Mouse (Mus musculus) gastrocnemius, adult 2 months (tissue): Measurements from ENCODE around the gene Foxp1. TPM values are rescaled to one million over a fixed set of nuclear protein-coding genes. Genes with fewer than 3 reads are reported as not detected.

Experiments
- DNase-seq: peaks from one replicate; pipeline ENCODE4 v3.0.0; 2022
- H3K27ac ChIP-seq: fragments of 200-600 bp; 2 replicates; pipeline ENCODE4 v1.8.1; 2022; ENCODE audit warnings: mild to moderate bottlenecking
- H3K4me3 ChIP-seq: fragments of 200-600 bp; 2 replicates; pipeline ENCODE4 v1.8.1; 2022; ENCODE audit warnings: mild to moderate bottlenecking, moderate library complexity
- CTCF ChIP-seq: fragments of 200-600 bp; IDR thresholded peaks from 2 replicates; pipeline ENCODE4 v1.8.1; 2022; ENCODE audit warnings: antibody characterized with exemption, mild to moderate bottlenecking, moderate library complexity
- intact Hi-C: fragments of 180-260 bp; cut with DNase I; formaldehyde crosslinking; loops from one replicate; pipeline ENCODE4 v1.15.1; 2025
- long read RNA-seq, 2 experiments: library from polyadenylated mRNA; stranded (forward); transcript quantifications; one replicate each; pipeline ENCODE4 v2.0.0; 2021
- total RNA-seq, 2 experiments: library from RNA; stranded (reverse); gene quantifications; 2 replicates each; pipeline ENCODE4 v1.2.3; 2021

Gene Foxp1
- 10 to 100 TPM; 17.4 to 20.9 TPM for total RNA-seq
- long read RNA-seq, experiment 1, partial matches to known transcripts: 0 of 2 reads
- long read RNA-seq, experiment 1, other reads (novel, unspliced or antisense): 2 of 2 reads
- long read RNA-seq, experiment 2, partial matches to known transcripts: 0 of 3 reads
- long read RNA-seq, experiment 2, other reads (novel, unspliced or antisense): 3 of 3 reads

DNA sequence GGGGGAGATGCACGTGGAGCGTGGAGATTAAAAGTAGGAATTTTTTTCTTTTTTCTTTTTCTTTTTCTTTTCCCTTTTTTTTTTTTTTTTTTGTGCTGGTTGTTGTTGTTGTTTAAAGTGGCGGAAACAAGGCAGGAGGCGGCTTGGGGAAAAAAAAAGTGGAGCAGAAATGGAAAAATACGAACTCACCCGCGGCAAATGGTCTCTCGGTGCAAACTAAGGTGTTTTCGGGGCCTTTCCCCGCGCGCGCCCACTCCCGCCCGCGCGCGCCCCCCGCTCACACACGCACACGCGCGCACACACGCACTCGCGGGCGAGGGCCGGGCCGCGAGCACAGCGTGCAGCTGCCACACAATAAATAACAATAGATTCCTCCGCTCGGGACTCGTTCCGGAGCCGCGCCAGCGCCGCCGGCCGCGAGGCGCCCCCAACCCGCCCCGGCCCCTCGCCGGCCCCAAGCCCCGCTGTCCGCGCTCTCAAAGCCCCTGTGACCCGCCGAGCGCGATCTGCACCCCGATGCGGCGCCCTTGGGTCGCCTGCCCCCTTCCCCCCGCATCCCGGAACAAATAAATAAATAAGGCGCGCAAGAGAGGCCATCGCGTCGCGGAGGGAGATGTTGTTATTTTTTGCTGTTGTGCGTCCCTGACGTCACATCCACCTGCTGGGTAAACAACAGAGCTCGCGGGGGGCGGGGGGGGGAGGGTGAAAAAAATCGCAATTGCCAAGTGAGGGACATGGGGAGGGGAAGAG, at the start of gene Foxp1:
Gene Foxp1 (minus strand): TSS at position 363 of the 750 bp plus-strand sequence.
- peak; percentile 82 for DNase-seq
- intact Hi-C loops: loop anchor here (5.0 to 10.0 kb wide), 7 partner anchors 35 to 998 kb away; no protein-coding TSS in a partner anchor
- no peak for TF ChIP-seq CTCF
- H3K4me3 ChIP-seq: peak within 1 kb of the TSS; percentile 97
- peak within 1 kb of the TSS; percentile 98 for H3K27ac ChIP-seq

DNA sequence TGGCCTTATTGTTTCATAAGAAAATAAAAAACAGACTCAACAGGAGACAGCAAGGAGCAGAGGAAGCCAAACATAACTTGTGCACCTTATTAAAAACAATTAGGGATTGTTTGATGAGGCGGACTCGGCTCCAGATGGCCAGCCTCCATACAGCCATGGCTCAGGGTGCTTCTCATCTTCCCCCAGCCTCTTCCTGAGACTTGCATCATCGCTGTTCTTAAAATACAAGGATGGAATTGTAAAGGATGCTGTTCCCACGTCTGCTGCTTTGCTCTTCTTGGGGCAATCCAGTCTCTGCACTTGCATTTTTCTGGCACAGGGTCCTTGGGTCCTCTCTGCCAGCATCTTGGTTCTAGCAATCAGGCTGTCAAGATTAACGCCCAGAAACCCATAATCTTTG, 49.5 kb upstream of the Foxp1 start:
- Histone ChIP-seq H3K27ac (no peak overlapping the region), H3K4me3 (no peak overlapping the region)
- TF ChIP-seq CTCF: no peak
- intact Hi-C loops: no loop called here
- no peak for DNase-seq

GRCm38 (mm10) chr6:99566921-99567320, 44.4 kb upstream of the Foxp1 start:
- DNase-seq: no peak
- no peak overlapping the region for H3K4me3 ChIP-seq
- no peak overlapping the region for H3K27ac ChIP-seq
- intact Hi-C loops: no loop called here
- no peak for TF ChIP-seq CTCF

DNA sequence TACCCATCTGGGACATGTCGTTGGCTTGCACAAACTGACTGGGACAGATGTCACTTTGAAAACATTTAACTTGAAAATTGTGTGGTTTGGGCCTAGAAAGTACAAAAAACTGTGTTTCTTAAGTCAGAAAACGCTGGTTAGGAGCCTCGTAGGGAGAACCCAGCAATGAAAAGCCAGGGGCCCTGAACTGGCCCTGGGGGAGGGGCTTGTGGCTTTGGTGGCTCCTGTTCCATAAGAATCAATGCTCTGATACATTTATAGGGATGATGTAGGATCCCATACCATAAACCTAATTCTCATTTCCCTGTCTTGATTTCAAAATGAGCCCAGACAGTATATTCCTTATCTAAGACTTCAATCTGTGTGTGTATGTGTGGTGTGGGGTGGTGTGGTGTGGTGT, 42.2 kb upstream of the Foxp1 start:
- intact Hi-C loops: no loop called here
- no peak for TF ChIP-seq CTCF
- no peak for DNase-seq
- H3K27ac ChIP-seq: no peak overlapping the region
- no peak overlapping the region for H3K4me3 ChIP-seq

GRCm38 (mm10) chr6:99556950-99557349, 34.4 kb upstream of the Foxp1 start:
- DNase-seq: no peak
- TF ChIP-seq CTCF: no peak
- H3K4me3 ChIP-seq: no peak overlapping the region
- intact Hi-C loops: no loop called here
- no peak overlapping the region for H3K27ac ChIP-seq

- intact Hi-C loops: no loop called here
- no peak for TF ChIP-seq CTCF
- Histone ChIP-seq H3K4me3 (no peak overlapping the region), H3K27ac (no peak overlapping the region)
- no peak for DNase-seq
Observed at GRCm38 (mm10) chr6:99552816-99553215, 30.3 kb upstream of the Foxp1 start.

DNA sequence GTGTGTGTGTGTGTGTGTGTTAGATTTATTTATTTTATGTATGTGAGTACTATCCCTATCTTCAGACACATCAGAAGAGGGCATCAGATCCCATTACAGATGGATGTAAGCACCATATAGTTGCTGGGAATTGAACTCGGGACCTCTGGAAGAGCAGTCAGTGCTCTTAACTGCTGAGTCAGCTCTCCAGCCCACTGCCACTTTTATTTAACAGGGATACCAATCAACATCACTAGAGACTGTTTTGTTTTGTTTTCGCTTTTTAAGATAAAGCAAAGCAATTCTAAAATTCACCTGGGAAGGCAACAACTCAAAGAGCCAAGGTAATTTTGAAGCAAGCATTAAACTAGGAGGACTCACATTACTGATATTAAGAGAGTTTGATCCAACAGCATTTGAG, 23.9 kb upstream of the Foxp1 start:
- no peak for DNase-seq
- Histone ChIP-seq H3K27ac (no peak overlapping the region), H3K4me3 (no peak overlapping the region)
- TF ChIP-seq CTCF: no peak
- intact Hi-C loops: no loop called here

DNA sequence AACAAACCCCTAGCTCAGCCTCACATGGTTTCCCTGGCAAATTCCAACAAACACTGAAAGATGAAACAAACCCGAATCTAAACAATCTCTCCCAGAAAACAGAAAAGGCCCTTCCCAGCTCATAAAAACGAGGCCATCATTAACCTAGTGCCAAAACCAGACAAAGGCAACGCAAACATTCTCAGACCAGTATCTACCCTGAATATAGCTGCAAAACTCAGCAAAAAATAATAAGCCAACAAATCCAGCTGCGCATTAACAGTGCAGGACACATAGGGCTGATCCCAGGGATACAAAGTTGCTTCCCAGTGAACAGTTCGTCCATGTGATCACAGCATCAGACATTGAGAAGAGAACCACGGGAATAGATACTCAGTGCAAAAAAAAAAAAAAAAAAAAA, 22.9 kb upstream of the Foxp1 start:
- intact Hi-C loops: no loop called here

GRCm38 (mm10) chr6:99541105-99541504, 18.6 kb upstream of the Foxp1 start:
- intact Hi-C loops: no loop called here
- Histone ChIP-seq H3K27ac (no peak overlapping the region), H3K4me3 (no peak overlapping the region)
- no peak for DNase-seq
- no peak for TF ChIP-seq CTCF

More for the DNA sequence above, 22.9 kb upstream of the Foxp1 start:
- no peak overlapping the region for H3K4me3 ChIP-seq
- no peak overlapping the region for H3K27ac ChIP-seq
- no peak for DNase-seq
- TF ChIP-seq CTCF: no peak

DNA sequence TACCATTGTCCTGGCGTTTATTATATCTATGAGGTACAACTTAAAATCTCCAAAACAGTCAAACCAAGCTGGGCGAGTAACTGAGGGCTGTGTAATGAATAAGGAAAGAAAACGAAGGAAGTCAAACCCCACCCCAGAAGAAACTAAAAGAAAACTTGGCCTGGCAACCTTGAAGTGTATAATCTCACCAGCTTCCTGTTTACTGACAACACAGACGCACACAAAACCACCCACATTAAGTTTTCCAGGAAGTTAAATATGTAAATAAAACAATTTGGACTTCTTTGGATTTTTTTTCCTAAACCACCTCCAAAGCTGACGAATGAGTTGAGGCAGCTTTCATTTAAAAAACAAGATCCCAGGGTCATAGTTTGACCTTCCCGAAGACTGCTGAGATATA, 18.1 kb upstream of the Foxp1 start:
- no peak for TF ChIP-seq CTCF
- intact Hi-C loops: no loop called here
- Histone ChIP-seq H3K27ac (no peak overlapping the region), H3K4me3 (no peak overlapping the region)
- DNase-seq: no peak

GRCm38 (mm10) chr6:99540146-99540545, 17.6 kb upstream of the Foxp1 start:
- Histone ChIP-seq H3K27ac (no peak overlapping the region), H3K4me3 (no peak overlapping the region)
- intact Hi-C loops: no loop called here
- TF ChIP-seq CTCF: no peak
- no peak for DNase-seq

- Histone ChIP-seq H3K4me3 (no peak overlapping the region), H3K27ac (no peak overlapping the region)
- intact Hi-C loops: no loop called here
- no peak for TF ChIP-seq CTCF
- no peak for DNase-seq
Observed at GRCm38 (mm10) chr6:99538194-99538941, 15.8 kb upstream of the Foxp1 start.

- intact Hi-C loops: no loop called here
- no peak for DNase-seq
- TF ChIP-seq CTCF: no peak
- Histone ChIP-seq H3K4me3 (no peak overlapping the region), H3K27ac (no peak overlapping the region)
Observed at GRCm38 (mm10) chr6:99534211-99534745, 11.8 kb upstream of the Foxp1 start.
